ENCODE assay signal across 33 mouse cellular contexts in the genomic region with DNA sequence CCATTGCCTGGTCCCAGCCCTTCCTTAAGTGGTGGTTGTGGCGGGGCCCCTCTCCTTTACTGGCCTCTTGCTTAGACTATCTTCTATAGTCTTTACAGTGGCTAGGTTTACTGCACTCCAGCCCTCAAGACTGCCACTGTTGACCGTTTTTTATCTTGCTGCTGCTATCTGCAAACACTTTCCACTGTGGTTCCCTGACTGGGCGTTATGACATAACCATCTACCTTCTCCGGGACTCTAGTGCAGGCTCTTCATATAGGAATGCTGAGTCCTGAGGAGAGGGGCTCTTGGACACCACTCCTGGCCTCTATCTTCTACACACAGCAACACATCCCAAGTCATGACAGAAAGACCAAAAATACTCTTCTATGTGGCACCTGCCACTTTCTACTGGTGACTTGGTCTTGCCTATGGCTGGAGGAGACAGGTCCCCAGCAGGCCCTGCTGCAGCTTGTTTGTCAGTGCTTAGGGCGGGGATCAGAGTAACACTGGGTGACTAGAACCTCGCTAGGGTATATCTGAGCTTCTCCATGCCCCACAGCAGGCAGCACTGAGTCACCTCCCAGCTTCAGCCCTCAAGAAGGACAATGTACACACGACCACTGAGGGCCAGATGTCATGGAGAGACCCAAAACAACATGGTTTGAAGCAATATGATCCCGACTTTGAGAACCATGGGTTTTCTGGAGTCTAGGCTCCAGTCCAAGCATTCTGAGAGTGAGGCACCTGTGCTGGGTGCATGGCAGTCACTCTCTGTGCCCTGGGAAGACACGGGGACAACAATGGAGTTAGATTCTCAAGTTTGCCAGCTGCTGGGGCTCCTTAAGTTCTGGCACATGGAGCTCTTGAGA. TPM values are rescaled to one million over a fixed set of nuclear protein-coding genes. Genes with fewer than 3 reads are reported as not detected.
DNase-seq lines count a peak whose midpoint lies in the region; ATAC-seq and TF ChIP-seq lines count a peak whose summit lies in the region.
"Had no signal": no experiment of that assay in that cellular context is flagged by ENCODE, and none has a peak within 500 bp of the region (broad histone marks: within the 10 kb centered on the region; RNA-seq: fewer than 3 reads in every experiment).

No protein-coding gene starts in this region.

- H3K9me3 ChIP-seq in MEL (replicated peaks; ENCODE audit: insufficient read depth, low read length): no peaks in the 10 kb centered on the region
- no peaks in the 10 kb centered on the region for H3K9me3 ChIP-seq in liver, embryonic 12.5 days (replicated peaks)
- H3K9me3 ChIP-seq: embryonic facial prominence, embryonic 12.5 days; heart, embryonic 12.5 days; lung, embryonic 15.5 days had no signal

- no peak for TF ChIP-seq RAD21 in MEL (IDR thresholded peaks at IDR 0.05; ENCODE audit: low read depth, low read length)

- H3K4me1 ChIP-seq in MEL (ENCODE audit: control insufficient read depth in 1 of 2, insufficient read depth in 2 of 2, low read length in 2 of 2): peaks cover 31 to 51% of the 10 kb centered on the region in 2 experiments
- peaks cover 7% of the 10 kb centered on the region for H3K4me1 ChIP-seq in brown adipose tissue, adult 24 weeks (ENCODE audit: control insufficient read depth, insufficient read depth, insufficient read length, low read length)
- peaks cover 53% of the 10 kb centered on the region for H3K4me1 ChIP-seq in liver, embryonic 12.5 days
- H3K4me1 ChIP-seq in kidney, adult 2 months (ENCODE audit: control insufficient read depth, insufficient read depth, low read length): no peaks in the 10 kb centered on the region
- H3K4me1 ChIP-seq: embryonic facial prominence, embryonic 12.5 days; heart, embryonic 12.5 days had no signal

- peak; percentile 77 for ATAC-seq in liver, embryonic 12.5 days
- ATAC-seq in megakaryocyte progenitor cell, adult 5-6 weeks (replicated peaks; ENCODE audit: poor library complexity): peak; percentile 54
- ATAC-seq: forebrain, embryonic 14.5 days; intestine, postnatal 0 days had no signal

- intact Hi-C loops in gastrocnemius, postnatal 36 days (cut with DNase I): no loop called here

- H3K9ac ChIP-seq in MEL (ENCODE audit: control insufficient read depth, low read depth, low read length, poor library complexity, severe bottlenecking): peak overlapping the region; percentile 59
- peak overlapping the region; percentile 33 for H3K9ac ChIP-seq in liver, embryonic 12.5 days
- H3K9ac ChIP-seq: embryonic facial prominence, embryonic 12.5 days; heart, embryonic 12.5 days; lung, embryonic 15.5 days had no signal

- no peak for TF ChIP-seq CTCF in MEL (IDR thresholded peaks at IDR 0.05 in 2 of 3, conservative IDR thresholded peaks at IDR 0.05 in 1 of 3; ENCODE audit: control insufficient read depth in 1 of 3, insufficient read depth in 1 of 3, low read depth in 2 of 3, low read length in 3 of 3, poor library complexity in 1 of 3, severe bottlenecking in 1 of 3)
- TF ChIP-seq CTCF in kidney, adult 2 months (conservative IDR thresholded peaks at IDR 0.05; ENCODE audit: insufficient read depth, insufficient read length, low read depth, low read length): no peak

- DNase-seq in MEL (ENCODE audit: low read depth, low spot score): peak; percentile 84
- DNase-seq in gastrocnemius, postnatal 36 days: no peak
- no peak for DNase-seq in spleen, adult 12 weeks (ENCODE audit: low spot score)
- DNase-seq in kidney, adult 2 months: no peak
- DNase-seq: cerebellum, adult 11-12 months; cerebellum, postnatal 14 days; heart, postnatal 10 days; lung, postnatal 36 days; right cerebral cortex, adult 18-20 months; right cerebral cortex, postnatal 4 days had no signal

- TF ChIP-seq EP300 in MEL (IDR thresholded peaks at IDR 0.05; ENCODE audit: low read depth in 1 of 2, low read length in 2 of 2): peak; percentile 63 to 90

- H3K4me3 ChIP-seq in MEL (ENCODE audit: control insufficient read depth in 1 of 2, insufficient read depth in 1 of 2, low read depth in 2 of 2, low read length in 2 of 2): peak overlapping the region in 1 of 2 experiments; percentile 19; a peak in 1 of 4 replicates
- no peak overlapping the region for H3K4me3 ChIP-seq in brown adipose tissue, adult 24 weeks (ENCODE audit: insufficient read depth, low read depth, low read length)
- no peak overlapping the region for H3K4me3 ChIP-seq in liver, embryonic 12.5 days
- H3K4me3 ChIP-seq in kidney, adult 2 months (ENCODE audit: insufficient read depth, low read depth, low read length): no peak overlapping the region
- H3K4me3 ChIP-seq: embryonic facial prominence, embryonic 12.5 days; erythroblast, embryonic 14.5 days; heart, embryonic 12.5 days; left cerebral cortex, adult 2 months; lung, embryonic 15.5 days had no signal

- peaks cover 0 to 33% of the 10 kb centered on the region in 2 experiments; a peak in 2 of 4 replicates for H3K36me3 ChIP-seq in MEL (ENCODE audit: control insufficient read depth in 1 of 2, insufficient read depth in 2 of 2, low read length in 2 of 2)
- no peaks in the 10 kb centered on the region for H3K36me3 ChIP-seq in liver, embryonic 12.5 days
- no peaks in the 10 kb centered on the region for H3K36me3 ChIP-seq in kidney, adult 2 months (ENCODE audit: control insufficient read depth, insufficient read depth, low read length)
- H3K36me3 ChIP-seq: embryonic facial prominence, embryonic 12.5 days; heart, embryonic 12.5 days; lung, embryonic 15.5 days had no signal

- 22% methylated on average over 9 of the region's 9 CpGs for WGBS in liver, embryonic 12.5 days (ENCODE audit: insufficient replicate concordance)
- 74% methylated on average over 9 of the region's 9 CpGs for WGBS in kidney, adult 2 months

- TF ChIP-seq POLR2A in MEL (IDR thresholded peaks at IDR 0.05; ENCODE audit: control insufficient read depth in 1 of 2, insufficient read depth in 1 of 2, low read depth in 1 of 2, low read length in 2 of 2, poor library complexity in 1 of 2): peak; percentile 32 to 53; a peak in 3 of 4 replicates
- TF ChIP-seq POLR2A in kidney, adult 2 months (IDR thresholded peaks at IDR 0.05; ENCODE audit: low read depth, low read length): no peak

- H3K27me3 ChIP-seq in MEL (ENCODE audit: control insufficient read depth in 1 of 2, insufficient read depth in 2 of 2, low read length in 2 of 2): no peaks in the 10 kb centered on the region
- no peaks in the 10 kb centered on the region; the same call in 1 of the 2 replicates for H3K27me3 ChIP-seq in liver, embryonic 12.5 days (replicated peaks)
- H3K27me3 ChIP-seq in kidney, adult 2 months (replicated peaks; ENCODE audit: control insufficient read depth, insufficient read depth, low read length): no peaks in the 10 kb centered on the region
- H3K27me3 ChIP-seq: lung, embryonic 15.5 days had no signal

- H3K79me2 ChIP-seq in MEL (ENCODE audit: control insufficient read depth, insufficient read depth, low read length, poor library complexity): no peaks in the 10 kb centered on the region; the same call in 1 of the 2 replicates

- H3K27ac ChIP-seq in MEL (ENCODE audit: control insufficient read depth, low read depth, low read length): peak overlapping the region; percentile 92
- H3K27ac ChIP-seq in brown adipose tissue, adult 24 weeks (replicated peaks; ENCODE audit: low read depth, low read length): peak overlapping the region; percentile 24; the same call in 1 of the 2 replicates
- H3K27ac ChIP-seq in liver, embryonic 12.5 days: peak overlapping the region; percentile 86
- no peak overlapping the region for H3K27ac ChIP-seq in kidney, adult 2 months (ENCODE audit: insufficient read depth, low read depth, low read length)
- H3K27ac ChIP-seq: embryonic facial prominence, embryonic 12.5 days; left cerebral cortex, adult 2 months; lung, embryonic 15.5 days had no signal

- peak overlapping the region; percentile 25; the same call in 1 of the 2 replicates for H3K4me2 ChIP-seq in liver, embryonic 12.5 days
- H3K4me2 ChIP-seq: embryonic facial prominence, embryonic 12.5 days; heart, embryonic 12.5 days; lung, embryonic 15.5 days had no signal

RNA-seq across cellular contexts. Expression of a gene that starts 5.8 kb away (rescaled TPM):
- total RNA-seq in MEL (2012; rRNA removed): 102 and 114 TPM in 2 replicates
- polyA plus RNA-seq in MEL (2012; ENCODE audit: insufficient read depth in 1 of 2, insufficient read length in 2 of 2, low read depth in 1 of 2, low replicate concordance in 2 of 2, missing spikeins in 1 of 2): 100 to 1,000 TPM in 1 of 2 experiments, not detected in 1; 184 TPM
- polyA plus RNA-seq in brown adipose tissue, adult 24 weeks (2012; ENCODE audit: insufficient read depth, insufficient read length, missing spikeins): 1,001 and 1,166 TPM in 2 replicates
- 99.2 and 102 TPM in 2 replicates for polyA plus RNA-seq in liver, embryonic 12.5 days (2016; fragmentation: Nextera tagmentation; extraction: Ambion mirVana)
- total RNA-seq in megakaryocyte progenitor cell, adult 5-6 weeks (2015): 23.0 and 27.2 TPM in 2 replicates
- total RNA-seq in megakaryocyte progenitor cell, adult 5-6 weeks (2017): 35.4 and 50.6 TPM in 2 replicates
- total RNA-seq in gastrocnemius, postnatal 36 days (2021): 1 to 10 TPM; 2.7 to 5.5 TPM
- polyA plus RNA-seq in kidney, adult 2 months (2012; rRNA removed): 300 and 304 TPM in 2 replicates

RNA-seq across cellular contexts. Expression of a gene that starts 19.0 kb away (rescaled TPM):
- total RNA-seq in MEL (2012; rRNA removed): not detected in 2 replicates
- not detected for polyA plus RNA-seq in MEL (2012; ENCODE audit: insufficient read depth in 1 of 2, insufficient read length in 2 of 2, low read depth in 1 of 2, low replicate concordance in 2 of 2, missing spikeins in 1 of 2)
- polyA plus RNA-seq in brown adipose tissue, adult 24 weeks (2012; ENCODE audit: insufficient read depth, insufficient read length, missing spikeins): not detected in 2 replicates
- polyA plus RNA-seq in liver, embryonic 12.5 days (2016; fragmentation: Nextera tagmentation; extraction: Ambion mirVana): not detected in 2 replicates
- total RNA-seq in megakaryocyte progenitor cell, adult 5-6 weeks (2015): not detected in 2 replicates
- total RNA-seq in megakaryocyte progenitor cell, adult 5-6 weeks (2017): not detected in 2 replicates
- total RNA-seq in gastrocnemius, postnatal 36 days (2021): not detected
- polyA plus RNA-seq in kidney, adult 2 months (2012; rRNA removed): not detected in 2 replicates
- total RNA-seq: adrenal gland, adult 2 months; gastrocnemius, adult 8-10 months; granulocyte monocyte progenitor cell, adult 5-6 weeks; heart, postnatal 10 days; layer of hippocampus, postnatal 10 days; left cerebral cortex, adult 2 months; left cerebral cortex, postnatal 36 days; midbrain, postnatal 0 days had no signal
- polyA plus RNA-seq: adrenal gland, adult 2 months; embryonic facial prominence, embryonic 12.5 days; erythroblast, embryonic 14.5 days; forebrain, embryonic 14.5 days; heart, embryonic 12.5 days; hindbrain, embryonic 11.5 days; intestine, postnatal 0 days; kidney, embryonic 16.5 days; large intestine, adult 2 months; lung, embryonic 15.5 days; neural tube, embryonic 14.5 days; stomach, embryonic 16.5 days; thymus, postnatal 0 days; urinary bladder, adult 2 months had no signal

RNA-seq across cellular contexts. Expression of a gene that starts 22.7 kb away (rescaled TPM):
- total RNA-seq in MEL (2012; rRNA removed): 18.5 and 21.7 TPM in 2 replicates
- polyA plus RNA-seq in MEL (2012; ENCODE audit: insufficient read depth in 1 of 2, insufficient read length in 2 of 2, low read depth in 1 of 2, low replicate concordance in 2 of 2, missing spikeins in 1 of 2): 10 to 100 TPM in 1 of 2 experiments, not detected in 1; 26.8 TPM
- polyA plus RNA-seq in brown adipose tissue, adult 24 weeks (2012; ENCODE audit: insufficient read depth, insufficient read length, missing spikeins): 8.3 and 8.8 TPM in 2 replicates
- 18.7 and 18.9 TPM in 2 replicates for polyA plus RNA-seq in liver, embryonic 12.5 days (2016; fragmentation: Nextera tagmentation; extraction: Ambion mirVana)
- total RNA-seq in megakaryocyte progenitor cell, adult 5-6 weeks (2015): 8.4 and 12.0 TPM in 2 replicates
- total RNA-seq in megakaryocyte progenitor cell, adult 5-6 weeks (2017): 22.5 and 23.8 TPM in 2 replicates
- total RNA-seq in gastrocnemius, postnatal 36 days (2021): 1 to 10 TPM; 5.2 to 7.2 TPM
- polyA plus RNA-seq in kidney, adult 2 months (2012; rRNA removed): 14.2 and 16.2 TPM in 2 replicates

RNA-seq across cellular contexts. Expression of a gene that starts 35.4 kb away (rescaled TPM):
- 0.10 TPM in 1 of 2 replicates, not detected in the other for total RNA-seq in MEL (2012; rRNA removed)
- polyA plus RNA-seq in MEL (2012; ENCODE audit: insufficient read depth in 1 of 2, insufficient read length in 2 of 2, low read depth in 1 of 2, low replicate concordance in 2 of 2, missing spikeins in 1 of 2): under 1 TPM in 1 of 2 experiments, not detected in 1; 0.24 TPM
- not detected in 2 replicates for polyA plus RNA-seq in brown adipose tissue, adult 24 weeks (2012; ENCODE audit: insufficient read depth, insufficient read length, missing spikeins)
- not detected in 2 replicates for polyA plus RNA-seq in liver, embryonic 12.5 days (2016; fragmentation: Nextera tagmentation; extraction: Ambion mirVana)
- not detected in 2 replicates for total RNA-seq in megakaryocyte progenitor cell, adult 5-6 weeks (2015)
- total RNA-seq in megakaryocyte progenitor cell, adult 5-6 weeks (2017): not detected in 2 replicates
- total RNA-seq in gastrocnemius, postnatal 36 days (2021): not detected
- 0.05 and 0.27 TPM in 2 replicates for polyA plus RNA-seq in kidney, adult 2 months (2012; rRNA removed)
- total RNA-seq: adrenal gland, adult 2 months; gastrocnemius, adult 8-10 months; granulocyte monocyte progenitor cell, adult 5-6 weeks; heart, postnatal 10 days; layer of hippocampus, postnatal 10 days; left cerebral cortex, adult 2 months; left cerebral cortex, postnatal 36 days; midbrain, postnatal 0 days had no signal
- polyA plus RNA-seq: adrenal gland, adult 2 months; erythroblast, embryonic 14.5 days; heart, embryonic 12.5 days; hindbrain, embryonic 11.5 days; intestine, postnatal 0 days; kidney, embryonic 16.5 days; large intestine, adult 2 months; lung, embryonic 15.5 days; midbrain, postnatal 0 days; neural tube, embryonic 14.5 days; stomach, embryonic 16.5 days; thymus, postnatal 0 days; urinary bladder, adult 2 months had no signal

RNA-seq across cellular contexts. Expression of a gene that starts 35.5 kb away (rescaled TPM):
- total RNA-seq in MEL (2012; rRNA removed): 35.1 and 37.1 TPM in 2 replicates
- polyA plus RNA-seq in MEL (2012; ENCODE audit: insufficient read depth in 1 of 2, insufficient read length in 2 of 2, low read depth in 1 of 2, low replicate concordance in 2 of 2, missing spikeins in 1 of 2): 10 to 100 TPM in 1 of 2 experiments, not detected in 1; 53.7 TPM
- polyA plus RNA-seq in brown adipose tissue, adult 24 weeks (2012; ENCODE audit: insufficient read depth, insufficient read length, missing spikeins): 15.5 and 17.6 TPM in 2 replicates
- 29.7 and 29.9 TPM in 2 replicates for polyA plus RNA-seq in liver, embryonic 12.5 days (2016; fragmentation: Nextera tagmentation; extraction: Ambion mirVana)
- total RNA-seq in megakaryocyte progenitor cell, adult 5-6 weeks (2015): 21.6 and 23.8 TPM in 2 replicates
- total RNA-seq in megakaryocyte progenitor cell, adult 5-6 weeks (2017): 40.4 and 50.0 TPM in 2 replicates
- total RNA-seq in gastrocnemius, postnatal 36 days (2021): 10 to 100 TPM; 21.0 to 25.8 TPM
- polyA plus RNA-seq in kidney, adult 2 months (2012; rRNA removed): 99.8 and 127 TPM in 2 replicates
